Mouse (Mus musculus) limb, embryonic 14.5 days (tissue): ENCODE results near the gene Card9. TPM values are rescaled to one million over a fixed set of nuclear protein-coding genes. Genes with fewer than 3 reads are reported as not detected.

Experiments
- ATAC-seq: fragments of 200-750 bp; cut with Nextera tagmentation; 2 replicates; pipeline ENCODE4 v1.8.0; 2017; ENCODE audit warnings: low read depth, moderate number of reproducible peaks, moderate TSS enrichment; ENCODE audit not compliant: low FRiP score
- DNase-seq: peaks from one replicate; pipeline ENCODE4 v3.0.0-alpha.2; 2015; ENCODE audit warnings: low spot score
- H3K27ac ChIP-seq: fragments of 300-500 bp; sonication (generic); replicated peaks from 2 replicates; pipeline ENCODE4 v1.5.1; 2014; ENCODE audit warnings: low read depth, mild to moderate bottlenecking, low read length, moderate library complexity, mixed read lengths
- H3K27me3 ChIP-seq: fragments of 300-500 bp; sonication (generic); 2 replicates; pipeline ENCODE4 v1.6.1; 2014; ENCODE audit warnings: low read length, mixed read lengths; ENCODE audit not compliant: control insufficient read depth, insufficient read depth
- H3K36me3 ChIP-seq: fragments of 300-500 bp; sonication (generic); 2 replicates; pipeline ENCODE4 v1.6.1; 2014; ENCODE audit warnings: mild to moderate bottlenecking, low read length, moderate library complexity, mixed read lengths; ENCODE audit not compliant: control insufficient read depth, insufficient read depth
- H3K4me1 ChIP-seq: fragments of 300-500 bp; sonication (generic); 2 replicates; pipeline ENCODE4 v1.6.1; 2014; ENCODE audit warnings: antibody characterized with exemption, low read length, mixed read lengths; ENCODE audit not compliant: control insufficient read depth, insufficient read depth
- H3K4me2 ChIP-seq: fragments of 300-500 bp; sonication (generic); replicated peaks from 2 replicates; pipeline ENCODE4 v1.6.1; 2014; ENCODE audit warnings: low read depth, mild to moderate bottlenecking, low read length, moderate library complexity; ENCODE audit not compliant: severe bottlenecking
- H3K4me3 ChIP-seq: fragments of 300-500 bp; sonication (generic); replicated peaks from 2 replicates; pipeline ENCODE4 v1.5.1; 2014; ENCODE audit warnings: low read length
- H3K9ac ChIP-seq: fragments of 300-500 bp; sonication (generic); 2 replicates; pipeline ENCODE4 v1.6.1; 2014; ENCODE audit warnings: mild to moderate bottlenecking, low read depth, low read length, moderate library complexity; ENCODE audit not compliant: severe bottlenecking
- H3K9me3 ChIP-seq: fragments of 300-500 bp; sonication (generic); 2 replicates; pipeline ENCODE4 v1.6.1; 2016; ENCODE audit warnings: low read length; ENCODE audit not compliant: control insufficient read depth
- POLR2A ChIP-seq: fragments of 200-500 bp; IDR thresholded peaks from 2 replicates; pipeline ENCODE4 v1.8.0; 2012; ENCODE audit warnings: inconsistent platforms, mild to moderate bottlenecking, moderate library complexity, borderline replicate concordance; ENCODE audit not compliant: insufficient read depth, insufficient read length; ENCODE audit errors: extremely low read depth
- WGBS: fragments of 180-500 bp; shearing (Covaris S2); extraction: QIAGEN DNeasy Blood & Tissue Kit; methylation state at CpG from one replicate; pipeline ENCODE4 v1.1.7; 2014; 5-methylcytosine and 5-hydroxymethylcytosine counted together
- polyA plus RNA-seq, 2 experiments: library from polyadenylated mRNA; depleted of rRNA in 1 of 2; stranded (reverse) in 1 of 2; unstranded in 1 of 2; fragments of >200 nt; fragmentation: Nextera tagmentation in 1 of 2; extraction: Ambion mirVana in 1 of 2; gene quantifications; 2 replicates each; pipeline versions ENCODE4 v1.2.1 to v1.2.3; 2012 to 2014

Gene Card9
- polyA plus RNA-seq, 2 experiments: 1.2 to 4.1 TPM

GRCm38 (mm10) chr2:26311936-26312335, 48.8 kb downstream of the Card9 start:
- H3K27ac ChIP-seq: no peak overlapping the region
- H3K36me3 ChIP-seq: no peaks in the 10 kb centered on the region
- ATAC-seq (no peak), DNase-seq (no peak)
- no peaks in the 10 kb centered on the region for H3K27me3 ChIP-seq
- no peak overlapping the region for H3K4me2 ChIP-seq
- TF ChIP-seq POLR2A: no peak
- no peak overlapping the region for H3K9ac ChIP-seq
- no peaks in the 10 kb centered on the region for H3K9me3 ChIP-seq
- peaks cover 39% of the 10 kb centered on the region for H3K4me1 ChIP-seq
- 66% methylated on average over 5 of the region's 5 CpGs for WGBS
- no peak overlapping the region for H3K4me3 ChIP-seq

DNA sequence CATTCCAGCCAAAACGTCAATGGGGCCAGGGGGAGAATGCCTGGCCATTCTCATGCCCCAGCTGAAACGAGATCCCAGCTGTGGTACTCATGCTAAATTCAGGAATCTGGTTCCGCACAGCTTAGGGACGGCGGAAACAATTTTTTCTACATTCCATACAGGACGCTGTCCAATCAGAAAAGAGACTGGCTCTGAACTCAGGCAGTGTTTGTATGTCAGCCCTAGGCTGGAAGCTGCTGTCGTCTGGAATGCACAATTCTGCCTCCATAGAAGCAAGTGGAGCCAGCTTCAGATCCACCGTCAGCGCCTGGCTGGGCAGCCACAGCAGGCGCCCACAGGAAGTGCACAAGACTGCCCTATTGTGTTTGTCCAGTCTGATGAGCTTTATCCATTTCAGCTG, 51.0 kb downstream of the Card9 start:
- Histone ChIP-seq H3K27me3 (no peaks in the 10 kb centered on the region), H3K4me1 (peaks cover 27% of the 10 kb centered on the region), H3K27ac (peak overlapping the region; percentile 91), H3K36me3 (no peaks in the 10 kb centered on the region), H3K9ac (no peak overlapping the region; the same call in 1 of the 2 replicates), H3K9me3 (no peaks in the 10 kb centered on the region), H3K4me3 (no peak overlapping the region), H3K4me2 (peak overlapping the region; percentile 29)
- 6% methylated on average over 10 of the region's 10 CpGs for WGBS
- ATAC-seq (peak; percentile 95), DNase-seq (peak; percentile 88)
- no peak for TF ChIP-seq POLR2A

DNA sequence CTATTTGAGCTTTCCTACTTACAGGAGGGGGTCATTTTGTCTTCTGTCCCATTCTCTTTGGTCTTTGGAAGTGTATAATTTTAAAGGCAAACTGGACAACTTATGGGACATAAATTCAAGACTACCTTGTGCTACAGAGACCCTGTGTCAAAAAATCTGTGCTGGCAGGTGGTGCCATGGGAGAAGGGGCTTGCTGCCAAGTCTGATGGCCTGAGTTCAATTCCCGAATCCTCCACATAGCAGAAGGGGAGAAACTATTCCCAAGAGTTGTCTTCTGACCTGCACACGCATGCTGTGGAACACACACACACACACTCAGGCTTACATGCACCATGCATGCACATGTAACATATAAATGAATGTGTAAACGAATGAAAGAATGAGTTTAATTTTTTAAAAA, 54.0 kb downstream of the Card9 start:
- no peak for DNase-seq
- no peak overlapping the region for H3K27ac ChIP-seq
- H3K36me3 ChIP-seq: no peaks in the 10 kb centered on the region
- no peaks in the 10 kb centered on the region for H3K9me3 ChIP-seq
- no peaks in the 10 kb centered on the region for H3K27me3 ChIP-seq
- no peak overlapping the region for H3K9ac ChIP-seq
- no peak overlapping the region for H3K4me3 ChIP-seq
- H3K4me1 ChIP-seq: peaks cover 16% of the 10 kb centered on the region
- WGBS: 84% methylated on average over 3 of the region's 3 CpGs
- ATAC-seq: no peak
- TF ChIP-seq POLR2A: no peak
- H3K4me2 ChIP-seq: no peak overlapping the region

- Histone ChIP-seq H3K4me2 (no peak overlapping the region), H3K27ac (no peak overlapping the region), H3K9ac (no peak overlapping the region), H3K27me3 (no peaks in the 10 kb centered on the region), H3K9me3 (no peaks in the 10 kb centered on the region), H3K36me3 (no peaks in the 10 kb centered on the region), H3K4me1 (peaks cover 16% of the 10 kb centered on the region), H3K4me3 (no peak overlapping the region)
- no peak for ATAC-seq
- WGBS: 73% methylated on average over 2 of the region's 2 CpGs
- DNase-seq: no peak
- TF ChIP-seq POLR2A: no peak
These were observed 55.2 kb downstream of the Card9 start for GRCm38 (mm10) chr2:26305555-26305954.

DNA sequence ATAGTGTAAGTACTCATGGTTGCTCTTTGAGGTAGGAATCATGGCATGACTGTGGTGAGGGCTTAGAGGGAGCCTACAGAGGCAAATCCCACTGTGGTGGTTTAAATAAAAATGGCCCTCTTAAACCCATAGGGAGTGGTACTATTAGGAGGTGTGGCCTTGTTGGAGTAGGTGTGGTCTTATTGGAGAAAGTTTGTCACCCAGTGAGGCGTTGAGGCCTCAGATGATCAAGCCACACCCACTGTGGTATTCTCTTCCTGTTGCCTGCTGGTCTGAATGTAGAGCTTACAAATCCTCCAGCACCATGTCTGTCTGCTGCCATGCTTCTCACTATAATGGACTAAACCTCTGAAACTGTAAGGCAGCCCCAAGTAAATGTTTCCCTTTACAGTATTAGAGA, 56.0 kb downstream of the Card9 start:
- Histone ChIP-seq H3K9me3 (no peaks in the 10 kb centered on the region), H3K27ac (no peak overlapping the region), H3K4me1 (peaks cover 11% of the 10 kb centered on the region), H3K27me3 (no peaks in the 10 kb centered on the region), H3K36me3 (no peaks in the 10 kb centered on the region), H3K4me3 (no peak overlapping the region), H3K4me2 (no peak overlapping the region), H3K9ac (no peak overlapping the region)
- WGBS: 44% methylated on average over 1 of the region's 1 CpGs
- DNase-seq (no peak), ATAC-seq (no peak)
- TF ChIP-seq POLR2A: no peak

Other genes with a start within 250 kb of the Card9 start
- 6.4 and 11.8 TPM in 2 replicates for gene Nacc2, start 237.7 kb downstream of the Card9 start, polyA plus RNA-seq (2012; rRNA removed)
- gene Nacc2, start 237.7 kb downstream of the Card9 start, polyA plus RNA-seq (2014; fragmentation: Nextera tagmentation; extraction: Ambion mirVana): 5.0 and 5.3 TPM in 2 replicates
- 0.03 TPM in 2 replicates for gene Lhx3, start 152.6 kb downstream of the Card9 start, polyA plus RNA-seq (2012; rRNA removed)
- not detected in 2 replicates for gene Lhx3, start 152.6 kb downstream of the Card9 start, polyA plus RNA-seq (2014; fragmentation: Nextera tagmentation; extraction: Ambion mirVana)
- 22.4 and 25.3 TPM in 2 replicates for gene Qsox2, start 123.4 kb downstream of the Card9 start, polyA plus RNA-seq (2012; rRNA removed)
- 16.1 and 18.0 TPM in 2 replicates for gene Qsox2, start 123.4 kb downstream of the Card9 start, polyA plus RNA-seq (2014; fragmentation: Nextera tagmentation; extraction: Ambion mirVana)
- gene Ccdc187, start 66.4 kb downstream of the Card9 start, polyA plus RNA-seq (2012; rRNA removed): 0.26 and 0.32 TPM in 2 replicates
- 0.03 and 0.06 TPM in 2 replicates for gene Ccdc187, start 66.4 kb downstream of the Card9 start, polyA plus RNA-seq (2014; fragmentation: Nextera tagmentation; extraction: Ambion mirVana)
- 78.4 and 103 TPM in 2 replicates for gene Gpsm1, start 45.4 kb downstream of the Card9 start, polyA plus RNA-seq (2012; rRNA removed)
- 31.0 and 37.6 TPM in 2 replicates for gene Gpsm1, start 45.4 kb downstream of the Card9 start, polyA plus RNA-seq (2014; fragmentation: Nextera tagmentation; extraction: Ambion mirVana)
- gene Dnlz, start 8.8 kb downstream of the Card9 start, polyA plus RNA-seq (2012; rRNA removed): 28.2 and 33.8 TPM in 2 replicates
- gene Dnlz, start 8.8 kb downstream of the Card9 start, polyA plus RNA-seq (2014; fragmentation: Nextera tagmentation; extraction: Ambion mirVana): 30.5 and 31.1 TPM in 2 replicates
- 53.2 and 61.3 TPM in 2 replicates for gene Snapc4, start 19.7 kb upstream of the Card9 start, polyA plus RNA-seq (2012; rRNA removed)
- 22.7 and 30.5 TPM in 2 replicates for gene Snapc4, start 19.7 kb upstream of the Card9 start, polyA plus RNA-seq (2014; fragmentation: Nextera tagmentation; extraction: Ambion mirVana)
- 217 and 222 TPM in 2 replicates for gene Entr1, start 28.4 kb upstream of the Card9 start, polyA plus RNA-seq (2012; rRNA removed)
- 120 and 124 TPM in 2 replicates for gene Entr1, start 28.4 kb upstream of the Card9 start, polyA plus RNA-seq (2014; fragmentation: Nextera tagmentation; extraction: Ambion mirVana)
- 106 and 108 TPM in 2 replicates for gene Pmpca, start 28.4 kb upstream of the Card9 start, polyA plus RNA-seq (2012; rRNA removed)
- gene Pmpca, start 28.4 kb upstream of the Card9 start, polyA plus RNA-seq (2014; fragmentation: Nextera tagmentation; extraction: Ambion mirVana): 72.3 and 78.9 TPM in 2 replicates
- gene Inpp5e, start 48.3 kb upstream of the Card9 start, polyA plus RNA-seq (2012; rRNA removed): 36.7 and 43.2 TPM in 2 replicates
- 16.4 and 20.1 TPM in 2 replicates for gene Inpp5e, start 48.3 kb upstream of the Card9 start, polyA plus RNA-seq (2014; fragmentation: Nextera tagmentation; extraction: Ambion mirVana)
- 62.5 and 73.3 TPM in 2 replicates for gene Sec16a, start 84.3 kb upstream of the Card9 start, polyA plus RNA-seq (2012; rRNA removed)
- 47.1 and 47.6 TPM in 2 replicates for gene Sec16a, start 84.3 kb upstream of the Card9 start, polyA plus RNA-seq (2014; fragmentation: Nextera tagmentation; extraction: Ambion mirVana)
- 28.1 and 40.2 TPM in 2 replicates for gene Notch1, start 155.7 kb upstream of the Card9 start, polyA plus RNA-seq (2012; rRNA removed)
- gene Notch1, start 155.7 kb upstream of the Card9 start, polyA plus RNA-seq (2014; fragmentation: Nextera tagmentation; extraction: Ambion mirVana): 44.5 and 47.0 TPM in 2 replicates
- gene Egfl7, start 219.1 kb upstream of the Card9 start, polyA plus RNA-seq (2012; rRNA removed): 262 and 311 TPM in 2 replicates
- 104 and 108 TPM in 2 replicates for gene Egfl7, start 219.1 kb upstream of the Card9 start, polyA plus RNA-seq (2014; fragmentation: Nextera tagmentation; extraction: Ambion mirVana)
- not detected in 2 replicates for gene Gm20532, start 225.7 kb upstream of the Card9 start, polyA plus RNA-seq (2012; rRNA removed)
- gene Gm20532, start 225.7 kb upstream of the Card9 start, polyA plus RNA-seq (2014; fragmentation: Nextera tagmentation; extraction: Ambion mirVana): not detected in 2 replicates
- gene Agpat2, start 243.5 kb upstream of the Card9 start, polyA plus RNA-seq (2012; rRNA removed): 27.8 and 35.1 TPM in 2 replicates
- gene Agpat2, start 243.5 kb upstream of the Card9 start, polyA plus RNA-seq (2014; fragmentation: Nextera tagmentation; extraction: Ambion mirVana): 24.1 and 28.9 TPM in 2 replicates